Mouse (Mus musculus) heart, adult 2 months (tissue): ENCODE data around the gene Gm20388. TPM values are rescaled to one million over a fixed set of nuclear protein-coding genes. Genes with fewer than 3 reads are reported as not detected.

Source experiments
- DNase-seq, 2 experiments: peaks; one replicate each; pipeline ENCODE4 v3.0.0; 2021
- H3K27ac ChIP-seq: fragments of 200-600 bp; 2 replicates; pipeline ENCODE4 v1.8.1; 2022
- H3K27me3 ChIP-seq: fragments of 200-500 bp; 2 replicates; pipeline ENCODE4 v1.6.1; 2012; ENCODE audit warnings: mild to moderate bottlenecking, low read length, inconsistent platforms, mixed read lengths; ENCODE audit not compliant: control insufficient read depth, insufficient read depth
- H3K36me3 ChIP-seq: fragments of 200-500 bp; 2 replicates; pipeline ENCODE4 v1.6.1; 2012; ENCODE audit warnings: low read length, inconsistent platforms; ENCODE audit not compliant: control insufficient read depth, insufficient read depth
- H3K4me1 ChIP-seq: fragments of 200-500 bp; 2 replicates; pipeline ENCODE4 v1.6.1; 2011; ENCODE audit warnings: low read length; ENCODE audit not compliant: control insufficient read depth, insufficient read depth
- H3K4me3 ChIP-seq: fragments of 200-600 bp; 2 replicates; pipeline ENCODE4 v1.8.1; 2022
- H3K79me2 ChIP-seq: fragments of 200-500 bp; replicated peaks from 2 replicates; pipeline ENCODE4 v1.6.1; 2012; ENCODE audit warnings: mild to moderate bottlenecking, inconsistent platforms, low read length, moderate library complexity, mixed read lengths; ENCODE audit not compliant: control insufficient read depth, insufficient read depth
- H3K9ac ChIP-seq: fragments of 200-500 bp; 2 replicates; pipeline ENCODE4 v1.6.1; 2012; ENCODE audit warnings: low read depth, mild to moderate bottlenecking, control low read depth, inconsistent platforms, low read length, mixed read lengths
- CTCF ChIP-seq: fragments of 200-600 bp; IDR thresholded peaks from 2 replicates; pipeline ENCODE4 v1.8.1; 2022; ENCODE audit warnings: antibody characterized with exemption, mild to moderate bottlenecking, moderate library complexity
- EP300 ChIP-seq: fragments of 200-500 bp; IDR thresholded peaks from 2 replicates; pipeline ENCODE4 v1.6.1; 2011; ENCODE audit warnings: low read depth, low read length, control low read depth; ENCODE audit not compliant: insufficient read depth
- POLR2A ChIP-seq: fragments of 200-500 bp; IDR thresholded peaks from 2 replicates; pipeline ENCODE4 v1.6.1; 2011; ENCODE audit warnings: mild to moderate bottlenecking, low read depth, low read length, control low read depth; ENCODE audit not compliant: insufficient read depth
- WGBS: fragments of 180-500 bp; shearing (Covaris S2); methylation state at CpG from one replicate; pipeline ENCODE4 v1.1.7; 2018; 5-methylcytosine and 5-hydroxymethylcytosine counted together
- intact Hi-C: fragments of 180-260 bp; cut with DNase I; formaldehyde crosslinking; loops from one replicate; pipeline ENCODE4 v1.15.1; 2025
- polyA plus RNA-seq: library from polyadenylated mRNA; depleted of rRNA; stranded (reverse); fragments of >200 nt; gene quantifications from 2 replicates; pipeline ENCODE4 v1.2.3, GENCODE M21; 2012
- total RNA-seq, 2 experiments: library from RNA; stranded (reverse); gene quantifications; 2 replicates each; pipeline ENCODE4 v1.2.3; 2021

Gm20388 gene
- total and polyA plus RNA-seq, 3 experiments: 1.8 to 32.3 TPM; not detected in 1

DNA sequence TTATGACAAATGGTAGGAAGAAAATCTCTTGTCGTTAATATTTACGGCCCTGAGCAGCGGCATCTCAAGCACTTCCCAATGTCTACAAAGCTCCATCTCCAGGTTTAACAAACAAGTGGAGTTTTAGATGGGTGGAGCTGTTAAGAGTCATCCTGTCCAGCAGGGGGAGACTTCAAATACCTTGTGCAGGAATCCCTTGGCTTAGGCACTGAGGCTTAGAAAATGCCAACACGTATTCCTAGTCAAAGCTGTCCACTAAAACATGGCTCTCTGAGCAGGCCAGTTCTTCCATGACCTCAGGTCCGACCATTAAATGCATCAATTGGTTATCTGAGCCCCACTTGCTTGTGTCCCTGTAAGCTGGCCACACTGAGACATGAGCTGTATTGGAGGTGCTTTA, 1697.0 kb downstream of the Gm20388 start:
- intact Hi-C loops: no loop called here
- TF ChIP-seq POLR2A (no peak), EP300 (no peak), CTCF (peak; percentile 76)
- Histone ChIP-seq H3K27ac (no peak overlapping the region), H3K4me1 (peaks cover 1% of the 10 kb centered on the region; the same call in 1 of the 2 replicates), H3K27me3 (no peaks in the 10 kb centered on the region), H3K9ac (no peak overlapping the region), H3K36me3 (no peaks in the 10 kb centered on the region), H3K79me2 (no peaks in the 10 kb centered on the region; the same call in 1 of the 2 replicates), H3K4me3 (no peak overlapping the region)
- DNase-seq: no peak
- WGBS: 81% methylated on average over 5 of the region's 5 CpGs

DNA sequence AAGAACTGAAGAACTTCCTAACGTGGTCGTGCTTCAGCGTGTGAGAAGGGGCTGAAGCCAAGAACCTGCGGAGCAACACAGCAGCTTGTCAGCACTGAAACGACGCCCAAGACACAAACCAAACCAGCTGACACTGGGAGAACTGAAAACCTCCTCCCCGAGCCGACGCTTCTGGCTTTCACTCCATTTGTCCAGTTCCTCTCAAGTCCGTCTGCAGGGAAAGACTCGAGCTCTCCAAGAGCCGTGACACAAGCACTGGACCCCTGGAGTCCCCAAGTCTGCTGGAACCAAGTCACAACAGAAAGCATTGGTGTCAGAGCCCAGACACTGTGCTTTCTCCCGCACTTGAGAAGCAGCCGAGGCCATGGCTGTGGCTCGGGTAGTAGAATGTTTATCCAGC, 1698.6 kb downstream of the Gm20388 start:
- intact Hi-C loops: no loop called here
- Histone ChIP-seq H3K27ac (no peak overlapping the region), H3K27me3 (no peaks in the 10 kb centered on the region), H3K79me2 (peaks cover 4% of the 10 kb centered on the region; the same call in 1 of the 2 replicates), H3K9ac (no peak overlapping the region), H3K36me3 (no peaks in the 10 kb centered on the region), H3K4me1 (peaks cover 9% of the 10 kb centered on the region), H3K4me3 (no peak overlapping the region)
- WGBS: 76% methylated on average over 15 of the region's 15 CpGs
- DNase-seq: no peak
- TF ChIP-seq CTCF: no peak
- no peak for TF ChIP-seq POLR2A
- TF ChIP-seq EP300: no peak

DNA sequence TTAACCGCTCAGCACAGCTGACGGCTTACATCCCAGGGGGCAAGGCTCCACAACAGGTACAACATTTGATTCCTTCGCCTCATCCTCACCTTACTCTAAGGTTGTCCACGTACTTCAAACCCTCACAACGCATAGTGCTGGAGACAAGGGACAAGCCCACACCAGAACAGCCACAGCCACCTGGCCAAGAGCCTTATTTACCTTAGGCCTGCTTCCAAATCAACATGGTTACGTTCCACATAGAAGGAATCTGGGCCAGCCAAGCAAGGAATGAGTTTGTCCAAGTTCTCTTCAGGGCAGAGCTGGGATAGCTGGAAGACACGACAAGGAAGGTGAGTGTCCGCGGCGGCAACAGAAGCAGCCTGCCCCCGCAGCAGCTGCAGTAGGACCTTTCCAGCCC, 1699.3 kb downstream of the Gm20388 start:
- no peak overlapping the region for H3K9ac ChIP-seq
- no peak for DNase-seq
- H3K36me3 ChIP-seq: no peaks in the 10 kb centered on the region
- H3K4me3 ChIP-seq: no peak overlapping the region
- peaks cover 5% of the 10 kb centered on the region; the same call in 1 of the 2 replicates for H3K79me2 ChIP-seq
- H3K4me1 ChIP-seq: peaks cover 9% of the 10 kb centered on the region
- intact Hi-C loops: no loop called here
- no peak overlapping the region for H3K27ac ChIP-seq
- WGBS: 76% methylated on average over 11 of the region's 11 CpGs
- no peaks in the 10 kb centered on the region for H3K27me3 ChIP-seq
- TF ChIP-seq CTCF: no peak
- no peak for TF ChIP-seq POLR2A
- TF ChIP-seq EP300: no peak

DNA sequence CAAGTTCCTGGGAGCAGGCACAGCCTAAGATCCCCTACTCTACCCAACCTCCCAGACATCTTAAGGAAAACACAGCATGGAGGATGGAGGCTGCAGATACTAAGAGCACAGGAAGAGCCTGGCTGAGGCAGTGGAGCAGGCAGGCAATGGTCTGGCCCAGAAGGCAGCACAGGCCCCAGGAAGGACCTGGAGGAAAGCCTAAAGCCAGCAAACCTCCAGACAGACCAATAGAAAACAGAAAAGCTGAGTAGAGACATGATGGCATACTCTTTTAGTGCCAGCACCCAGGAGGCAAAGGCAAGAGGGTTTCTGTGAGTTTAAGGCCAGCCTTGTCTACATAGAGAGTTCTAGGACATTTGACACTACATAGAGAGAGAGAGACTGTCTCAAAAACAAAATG, 1702.8 kb downstream of the Gm20388 start:
- intact Hi-C loops: no loop called here
- Histone ChIP-seq H3K27me3 (no peaks in the 10 kb centered on the region), H3K36me3 (no peaks in the 10 kb centered on the region), H3K4me3 (no peak overlapping the region), H3K4me1 (peaks cover 25% of the 10 kb centered on the region), H3K27ac (peak overlapping the region; percentile 36; the same call in 1 of the 2 replicates), H3K79me2 (peaks cover 9% of the 10 kb centered on the region; the same call in 1 of the 2 replicates), H3K9ac (no peak overlapping the region)
- TF ChIP-seq EP300: no peak
- TF ChIP-seq POLR2A: no peak
- no peak for TF ChIP-seq CTCF
- no peak for DNase-seq

DNA sequence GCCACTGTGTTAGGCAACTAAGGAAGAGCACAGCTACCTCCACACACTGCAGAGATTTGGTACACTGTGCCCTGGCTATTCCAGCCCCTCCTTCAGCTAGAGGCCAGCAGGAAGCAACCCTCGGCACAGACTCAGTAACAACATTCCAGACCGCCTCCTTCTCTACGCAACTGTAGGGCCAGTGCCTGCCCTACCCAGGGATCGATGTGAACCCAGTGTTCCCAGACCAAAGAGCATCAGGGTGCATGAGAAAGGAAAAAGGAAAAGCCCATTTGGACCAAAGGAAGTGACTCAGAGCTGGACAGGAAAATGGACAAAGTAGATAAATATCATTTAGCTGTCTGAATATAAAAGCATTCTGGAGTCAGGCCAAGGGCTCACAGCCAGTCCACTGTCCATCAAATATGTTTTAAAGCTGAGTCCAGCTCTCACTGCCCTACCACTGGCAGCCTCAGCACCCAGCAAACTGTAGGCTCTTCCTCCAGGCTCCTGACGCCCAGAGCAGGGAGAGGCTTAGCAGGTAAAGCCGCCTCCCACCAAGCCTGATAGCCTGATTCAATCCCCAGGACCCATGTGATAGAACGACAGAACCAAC, 1708.9 kb downstream of the Gm20388 start:
- Histone ChIP-seq H3K79me2 (peaks cover 5% of the 10 kb centered on the region; the same call in 1 of the 2 replicates), H3K27ac (peak overlapping the region; percentile 85), H3K9ac (peak overlapping the region; percentile 40), H3K4me1 (peaks cover 47% of the 10 kb centered on the region), H3K4me3 (no peak overlapping the region), H3K27me3 (no peaks in the 10 kb centered on the region), H3K36me3 (peaks cover 10% of the 10 kb centered on the region)
- 14% methylated on average over 7 of the region's 7 CpGs for WGBS
- intact Hi-C loops: loop anchor here (1.0 kb wide), 1 partner anchor 48 kb away; no protein-coding TSS in a partner anchor
- DNase-seq: peak; percentile 76 to 86
- TF ChIP-seq CTCF (no peak), EP300 (peak; percentile 98), POLR2A (peak; percentile 81)

DNA sequence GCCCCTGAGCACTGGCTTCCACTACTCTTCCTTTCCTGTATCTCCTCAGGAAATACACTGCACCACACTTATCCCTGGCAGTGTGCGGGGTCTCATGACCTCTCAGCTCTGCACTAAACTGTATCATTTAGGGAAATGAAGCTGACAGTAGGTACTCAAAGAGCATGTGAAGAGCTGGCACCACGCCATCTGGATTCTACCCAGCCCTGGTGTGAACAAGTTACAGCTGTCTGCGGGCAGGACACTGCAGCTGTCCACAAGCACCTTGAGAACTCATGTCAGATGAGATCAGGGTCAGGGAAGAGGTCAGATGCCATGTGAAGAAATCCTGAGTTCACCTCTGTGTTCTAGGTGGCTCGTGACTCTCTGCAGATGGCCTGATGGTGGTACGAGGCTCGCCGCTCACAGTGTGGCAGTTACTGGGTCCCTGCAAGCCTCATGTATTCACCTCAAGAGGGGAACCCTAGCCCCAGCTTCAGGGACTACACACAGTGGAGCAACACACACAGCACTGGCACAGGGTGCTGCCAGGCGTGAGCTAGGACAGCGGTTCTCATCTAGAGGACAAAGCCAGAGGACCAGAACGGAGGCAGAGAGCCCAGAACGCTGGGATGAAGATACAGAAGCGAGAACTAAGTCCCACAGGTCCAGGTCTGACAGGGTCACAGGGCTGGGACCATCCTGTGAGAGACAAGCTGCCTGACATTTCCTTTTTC, 1710.3 kb downstream of the Gm20388 start:
- peak; percentile 51 to 62 for DNase-seq
- Histone ChIP-seq H3K4me3 (no peak overlapping the region), H3K9ac (peak overlapping the region; percentile 9; the same call in 1 of the 2 replicates), H3K4me1 (peaks cover 51% of the 10 kb centered on the region), H3K79me2 (peaks cover 8% of the 10 kb centered on the region), H3K27me3 (no peaks in the 10 kb centered on the region), H3K27ac (peak overlapping the region; percentile 85), H3K36me3 (peaks cover 10% of the 10 kb centered on the region)
- TF ChIP-seq CTCF: no peak
- TF ChIP-seq POLR2A: no peak
- no peak for TF ChIP-seq EP300
- 37% methylated on average over 12 of the region's 12 CpGs for WGBS
- intact Hi-C loops: no loop called here
